Mouse (Mus musculus) ES-E14 (cell line): ENCODE measurements at regions not wholly inside any gene's neighbourhood (a gene's known extent, or its start where the extent isn't known, plus 50 kb on each side); places are given as distances from the start of the nearest gene placed in this dataset.

Experiments used
- CHD2 ChIP-seq: IDR thresholded peaks from 2 replicates; pipeline ENCODE4 v1.6.1; 2014; ENCODE audit warnings: mild to moderate bottlenecking, low read depth, low read length, inconsistent platforms
- MAFK ChIP-seq: IDR thresholded peaks from 2 replicates; pipeline ENCODE4 v1.6.1; 2014; ENCODE audit warnings: mild to moderate bottlenecking, low read depth, low read length, inconsistent platforms; ENCODE audit not compliant: insufficient read depth
- ZNF384 ChIP-seq: IDR thresholded peaks from 2 replicates; pipeline ENCODE4 v1.6.1; 2012; ENCODE audit warnings: low read depth, low read length, inconsistent platforms

GRCm38 (mm10) chr4:53219351-53219750, 59.7 kb upstream of the Abca1 start:
- TF ChIP-seq ZNF384 (no peak), CHD2 (no peak), MAFK (no peak)
